Mouse (Mus musculus) layer of hippocampus, adult 9-11 months (tissue): Measurements from ENCODE around the gene Hcar1.
A peak's percentile ranks its signal among the peaks of the same experiment; 100 is the strongest.

Experiments
- DNase-seq: peaks from one replicate; pipeline ENCODE4 v3.0.0; 2022

Gene Hcar1

DNA sequence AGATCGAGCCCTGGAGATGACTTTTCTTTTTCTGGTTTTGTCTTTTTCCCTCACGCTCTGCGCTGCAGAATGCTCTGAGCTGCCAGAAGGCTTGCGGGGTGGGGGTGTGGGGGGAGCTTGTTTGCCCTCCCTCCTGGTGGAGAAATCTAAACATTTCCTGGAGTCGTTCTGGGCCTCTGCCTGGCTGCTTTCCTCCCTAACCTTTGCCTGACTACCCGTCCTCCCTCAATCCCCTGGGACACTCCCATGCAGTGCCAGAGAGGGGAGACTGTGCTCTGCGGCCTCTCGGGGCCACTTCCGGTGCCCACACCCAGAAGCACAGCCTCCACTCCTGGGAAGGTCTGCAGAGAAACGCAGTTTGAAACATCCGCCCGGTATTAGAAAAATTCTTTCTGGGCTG, at the start of gene Hcar1:
Gene Hcar1 (minus strand): TSS at position 93 of the 400 bp plus-strand sequence.
- DNase-seq, result no peak

DNA sequence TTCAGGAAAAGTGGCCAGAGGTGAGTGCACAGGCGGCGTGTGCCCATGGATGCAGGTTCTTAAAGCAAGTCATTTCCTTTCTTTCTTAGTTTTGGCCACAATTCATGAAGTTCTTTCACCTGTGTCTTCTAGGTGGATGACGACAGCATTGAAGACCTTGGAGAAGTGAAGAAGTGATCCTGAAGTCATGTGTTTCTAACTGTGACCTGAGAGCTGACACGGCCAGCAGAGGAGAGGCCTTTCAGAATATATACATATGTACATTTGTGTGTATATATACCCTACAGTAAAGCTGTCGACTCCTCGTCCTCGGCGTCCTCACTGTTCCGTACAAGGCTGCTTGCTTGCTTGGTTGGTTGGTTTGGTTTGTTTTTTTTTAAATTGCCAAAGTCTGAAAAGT, 47.3 kb upstream of the Hcar1 start, which contains the start of gene Gm43518:
Gene Gm43518 (plus strand): TSS at position 301 of the 400 bp plus-strand sequence.
- DNase-seq, result no peak

- DNase-seq, result no peak
Observed at GRCm38 (mm10) chr5:123922112-123922511, 42.3 kb upstream of the Hcar1 start.

- DNase-seq, result no peak
Observed at GRCm38 (mm10) chr5:123914852-123915251, 35.0 kb upstream of the Hcar1 start.

DNA sequence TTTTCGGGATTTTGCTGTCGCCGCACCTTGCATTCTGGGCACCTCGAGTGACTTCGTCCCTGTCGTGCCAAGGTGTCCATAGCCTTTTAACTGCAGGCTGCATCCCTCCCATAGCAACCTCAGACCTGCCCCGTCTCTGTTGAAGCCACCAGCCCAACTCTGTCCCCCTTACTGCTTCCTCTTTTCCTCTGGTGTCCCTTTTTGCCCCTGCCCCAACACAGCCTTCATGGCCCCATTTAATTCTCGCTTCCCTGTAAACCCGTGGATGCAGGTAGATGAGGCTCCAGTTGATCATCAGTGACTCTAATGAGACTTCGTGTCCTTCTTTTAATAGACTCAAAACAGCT, 27.8 kb upstream of the Hcar1 start:
- DNase-seq, result no peak

DNA sequence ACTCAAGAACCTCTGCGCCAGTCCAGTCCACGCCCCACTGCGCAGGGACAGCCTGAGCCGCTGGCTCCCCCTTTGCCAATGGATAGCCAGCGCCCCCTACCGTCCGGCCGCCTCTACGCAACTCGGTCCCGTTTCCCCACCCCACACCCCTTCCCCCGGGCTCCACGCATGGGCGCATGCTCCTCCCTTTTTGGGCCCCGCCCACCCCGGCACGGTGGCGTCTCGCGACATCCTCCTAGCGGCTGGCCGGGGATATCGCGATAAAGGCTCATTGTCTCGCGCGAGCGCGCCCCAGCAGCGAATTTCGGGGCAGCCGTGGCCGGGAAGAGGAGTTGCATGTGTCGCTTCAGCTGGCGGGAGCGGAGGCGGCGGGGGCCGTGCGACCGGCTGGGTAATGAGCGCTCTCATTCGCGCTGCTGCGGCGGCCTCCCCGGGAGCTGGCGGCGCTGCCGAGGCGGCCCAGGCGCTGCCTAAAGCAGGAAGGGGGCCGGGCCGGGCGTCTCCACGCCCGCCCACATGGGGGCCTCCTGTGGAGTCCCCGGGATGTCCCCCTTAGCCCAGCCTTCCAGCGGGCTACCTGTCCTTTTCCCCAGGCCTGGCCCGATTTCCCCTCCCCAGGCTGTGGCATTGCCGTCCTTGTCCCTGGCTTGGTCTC, 27.3 kb upstream of the Hcar1 start, which contains the start of gene Denr:
Gene Denr (plus strand): TSS at position 200 of the 655 bp plus-strand sequence.
- peak; percentile 97 for DNase-seq

GRCm38 (mm10) chr5:123906146-123906975, 26.5 kb upstream of the Hcar1 start:
- DNase-seq, result no peak

DNA sequence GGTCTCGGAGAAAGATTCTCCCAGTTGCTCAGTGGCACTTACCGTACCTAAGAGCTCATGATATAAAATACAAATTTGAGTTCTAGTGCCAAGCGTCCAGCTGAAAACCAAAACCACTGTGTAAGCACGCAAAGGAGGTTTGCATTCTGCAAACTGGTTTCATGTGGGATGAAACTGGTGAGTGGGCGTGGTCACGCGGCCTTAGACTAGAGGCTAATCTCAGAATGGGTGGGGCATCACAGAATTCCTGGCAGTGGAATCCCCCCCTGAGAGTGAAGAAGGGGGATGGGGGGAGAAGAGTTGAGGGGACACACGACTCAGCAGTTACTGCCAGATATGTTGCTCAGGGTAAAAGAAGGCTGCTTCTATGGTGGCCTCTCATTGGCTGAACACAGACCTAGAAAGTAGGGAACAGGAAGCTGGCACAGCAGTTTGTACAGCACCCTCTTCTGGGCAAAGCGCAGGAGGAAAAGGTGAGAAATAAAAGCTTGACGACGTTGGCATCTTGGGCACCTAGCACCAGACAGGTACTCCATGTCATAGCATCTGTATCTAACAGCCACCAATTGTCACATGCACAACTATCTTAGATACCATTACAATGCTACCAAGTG, 24.3 kb upstream of the Hcar1 start:
- no peak for DNase-seq

DNA sequence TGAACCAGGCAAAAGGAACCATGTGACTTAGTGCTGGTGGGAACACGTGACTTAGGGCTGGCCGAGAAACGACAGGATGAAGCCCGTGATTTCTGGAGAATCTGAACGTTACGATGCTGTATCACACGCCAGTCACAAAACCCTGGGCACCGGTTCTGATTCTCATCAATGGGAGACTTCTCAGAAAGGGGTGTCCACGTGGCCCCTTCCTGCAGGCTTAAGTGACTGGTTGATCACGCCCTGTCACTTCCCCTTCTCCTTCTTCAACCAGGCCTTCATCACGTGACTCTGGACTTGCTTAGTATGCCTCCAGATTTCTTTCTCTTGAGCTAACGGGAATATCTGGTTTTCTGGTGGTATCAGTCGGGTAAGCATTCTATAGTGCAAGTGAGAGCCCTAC, 17.5 kb upstream of the Hcar1 start:
- peak; percentile 88 for DNase-seq

DNA sequence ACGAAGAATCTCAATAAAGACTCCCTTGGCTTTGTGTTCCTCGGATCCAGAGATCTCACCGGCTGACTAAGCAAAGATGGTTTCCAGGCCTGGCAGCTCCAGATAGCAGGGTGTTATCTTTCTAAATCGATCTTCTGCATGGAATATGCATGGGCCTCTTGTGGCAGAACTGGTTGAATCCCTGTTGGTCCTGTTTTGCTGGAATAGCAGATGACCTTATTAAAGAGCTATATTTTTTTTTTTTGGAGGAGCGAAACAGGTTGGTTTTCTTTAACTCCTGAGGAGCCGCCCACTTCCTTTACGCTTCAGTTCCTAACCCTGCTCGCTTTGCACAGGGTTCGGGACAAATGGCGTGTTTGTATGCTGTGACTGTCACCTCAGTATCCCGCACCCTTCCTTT, 16.6 kb upstream of the Hcar1 start:
- DNase-seq, result no peak

- DNase-seq, result no peak
Observed at GRCm38 (mm10) chr5:123893520-123893919, 13.7 kb upstream of the Hcar1 start.

DNA sequence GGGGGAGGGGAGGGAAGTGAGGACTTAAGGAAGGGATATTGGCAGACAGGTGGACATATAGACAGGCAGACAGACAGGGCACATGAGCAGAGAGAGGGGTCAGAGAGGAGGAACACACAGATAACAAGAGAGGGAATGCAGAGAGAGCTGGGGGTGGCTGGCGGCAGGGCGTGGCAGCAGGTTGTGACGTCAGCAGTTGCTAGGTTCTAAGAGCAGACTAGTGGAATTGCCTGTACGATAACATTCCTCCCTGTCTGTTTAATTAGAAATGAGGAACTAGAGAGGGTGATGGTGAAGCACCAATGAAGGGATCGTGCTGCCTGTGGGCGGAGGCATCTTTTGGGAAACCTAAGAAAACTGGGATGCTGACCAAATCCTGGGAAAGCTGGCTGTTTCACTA, 11.8 kb upstream of the Hcar1 start:
- DNase-seq, result peak; percentile 53

- no peak for DNase-seq
Observed at GRCm38 (mm10) chr5:123890987-123891386, 11.2 kb upstream of the Hcar1 start.

- no peak for DNase-seq
Observed at GRCm38 (mm10) chr5:123890312-123890711, 10.5 kb upstream of the Hcar1 start.

- DNase-seq, result no peak
Observed at GRCm38 (mm10) chr5:123886365-123886764, 6.5 kb upstream of the Hcar1 start.

GRCm38 (mm10) chr5:123884332-123884731, 4.5 kb upstream of the Hcar1 start:
- DNase-seq, result no peak

DNA sequence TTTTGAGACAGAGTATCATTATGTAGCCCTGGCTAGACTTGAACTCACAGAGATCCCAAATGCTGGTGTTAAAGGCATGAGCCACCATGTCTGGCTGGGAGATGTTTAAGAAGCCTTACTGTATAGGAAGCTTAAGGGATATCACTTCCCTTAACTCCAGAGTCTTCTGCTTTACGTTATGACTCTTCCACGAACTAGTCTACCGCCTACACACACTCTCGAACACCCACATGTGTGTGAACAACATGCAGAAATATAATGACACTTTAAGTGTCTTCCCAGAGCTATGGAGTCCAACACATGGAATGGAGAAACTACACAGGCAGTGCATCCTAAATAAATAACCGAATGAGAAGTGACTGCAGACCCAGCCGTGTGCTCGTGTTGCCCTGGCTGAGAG, 4.1 kb upstream of the Hcar1 start:
- DNase-seq, result no peak

DNA sequence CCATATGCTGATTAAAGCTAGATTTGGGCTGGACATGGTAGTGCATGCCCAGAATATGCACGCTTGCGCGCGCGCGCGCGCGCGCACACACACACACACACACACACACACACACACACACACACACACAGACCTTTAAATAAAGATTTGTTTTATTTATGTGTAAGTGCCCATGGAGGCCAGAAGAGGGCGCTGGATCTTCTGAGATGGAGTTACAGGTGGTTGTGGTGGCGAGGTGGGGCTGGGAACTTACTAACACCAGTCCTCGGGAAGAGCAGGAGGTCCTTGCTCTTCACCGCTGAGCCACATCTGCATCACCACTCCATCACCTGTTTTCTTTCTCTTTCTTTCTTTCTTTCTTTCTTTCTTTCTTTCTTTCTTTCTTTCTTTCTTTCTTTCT, 958 bp upstream of the Hcar1 start:
- DNase-seq, result no peak

DNA sequence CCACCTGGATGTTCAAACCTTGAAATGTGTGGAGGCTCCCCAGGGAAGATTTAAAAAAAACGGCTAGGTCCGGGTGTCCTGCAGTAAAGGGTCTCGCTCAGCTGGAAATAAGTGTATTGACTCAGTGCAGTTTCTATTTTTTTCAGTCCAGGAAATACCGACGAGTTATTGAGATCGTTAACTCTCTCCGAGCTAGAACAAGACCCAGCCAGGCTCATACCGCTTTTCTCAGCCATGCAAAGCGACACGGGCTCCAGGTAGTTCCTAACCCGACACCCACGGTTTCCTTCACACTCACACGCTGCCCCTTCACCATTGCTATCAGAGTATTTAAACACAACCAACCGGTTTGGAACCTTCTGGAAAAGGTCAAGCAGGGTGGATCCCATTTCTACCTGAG, 1.8 kb downstream of the Hcar1 start:
- no peak for DNase-seq

- DNase-seq, result no peak
Observed at GRCm38 (mm10) chr5:123874177-123874576, 5.6 kb downstream of the Hcar1 start.

GRCm38 (mm10) chr5:123869615-123870014, 10.2 kb downstream of the Hcar1 start:
- no peak for DNase-seq

DNA sequence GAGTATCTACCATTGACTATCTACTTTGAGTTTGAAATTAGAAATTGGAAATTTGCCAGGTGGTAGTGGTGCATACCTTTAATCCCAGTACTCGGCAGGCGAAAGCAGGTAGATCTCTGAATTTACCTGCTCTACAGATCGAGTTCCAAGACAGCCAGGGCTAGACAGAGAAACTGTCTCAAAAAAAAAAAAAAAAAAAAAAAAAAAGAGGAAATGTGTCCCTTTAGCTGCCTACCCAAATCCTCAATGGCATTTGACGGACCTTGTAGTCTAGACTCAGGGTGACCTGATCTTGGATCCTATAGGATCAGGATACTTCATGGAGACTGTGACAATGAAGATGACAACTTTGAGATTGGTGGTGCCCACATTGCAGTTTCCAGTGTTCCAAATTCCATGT, 13.4 kb downstream of the Hcar1 start:
- no peak for DNase-seq

DNA sequence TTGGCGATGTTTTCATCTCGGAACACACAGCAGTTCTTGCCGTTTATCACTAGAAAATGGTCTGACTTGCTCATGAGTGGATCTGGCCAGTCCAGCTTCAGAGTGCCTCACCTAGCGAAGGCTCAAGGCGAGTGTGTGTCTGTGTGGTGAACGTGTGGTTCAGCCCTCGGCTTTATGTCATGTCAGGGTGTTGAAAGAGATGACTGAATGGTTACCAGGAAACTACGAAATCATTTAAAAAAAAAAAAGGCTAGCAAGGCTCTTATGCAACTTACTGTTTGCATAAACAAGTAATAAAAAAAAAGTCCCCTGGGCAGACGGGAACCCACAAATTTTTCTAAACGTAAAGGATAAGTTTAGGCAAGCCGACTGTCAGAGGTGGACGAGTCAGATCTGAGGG, 14.5 kb downstream of the Hcar1 start, which contains the start of gene Hcar2:
Gene Hcar2 (minus strand): TSS at position 135 of the 400 bp plus-strand sequence.
- DNase-seq, result peak; percentile 13

GRCm38 (mm10) chr5:123863934-123864333, 15.9 kb downstream of the Hcar1 start:
- DNase-seq, result no peak
